Mouse (Mus musculus): ENCODE results near the gene Rhot1.

GRCm38 (mm10) chr11:80164224-80164623, 44.6 kb upstream of the Rhot1 start:
- TF ChIP-seq CTCF (IDR thresholded peaks at IDR 0.05; ENCODE audit: control insufficient read depth, insufficient read depth, insufficient read length) (no peak), MYOG (IDR thresholded peaks at IDR 0.05; ENCODE audit: control insufficient read depth, extremely low read depth, insufficient read length) (no peak), USF1 (IDR thresholded peaks at IDR 0.05; ENCODE audit: low read depth) (no peak)
